Mouse (Mus musculus) stomach, embryonic 16.5 days (tissue): ENCODE measurements around the gene Gm5965. TPM values are rescaled to one million over a fixed set of nuclear protein-coding genes. Genes with fewer than 3 reads are reported as not detected.
"Not testable (repeated sequence)": the region's sequence is repeated elsewhere in the genome, so short reads cannot be mapped to it uniquely, and the experiment has no call there.

Source experiments
- ATAC-seq: fragments of 200-750 bp; cut with Nextera tagmentation; 2 replicates; pipeline ENCODE4 v1.8.0; 2017; ENCODE audit warnings: moderate number of reproducible peaks, moderate TSS enrichment; ENCODE audit not compliant: insufficient read depth, low FRiP score
- H3K27ac ChIP-seq: fragments of 300-500 bp; sonication (generic); 2 replicates; pipeline ENCODE4 v1.5.1; 2014; ENCODE audit warnings: low read length
- H3K27me3 ChIP-seq: fragments of 300-500 bp; sonication (generic); 2 replicates; pipeline ENCODE4 v1.6.1; 2014; ENCODE audit warnings: low read length, control low read depth, mixed read lengths; ENCODE audit not compliant: control insufficient read depth, insufficient read depth
- H3K36me3 ChIP-seq: fragments of 300-500 bp; sonication (generic); 2 replicates; pipeline ENCODE4 v1.6.1; 2014; ENCODE audit warnings: low read length; ENCODE audit not compliant: control insufficient read depth, insufficient read depth
- H3K4me1 ChIP-seq: fragments of 300-500 bp; sonication (generic); 2 replicates; pipeline ENCODE4 v1.6.1; 2014; ENCODE audit warnings: low read length, control low read depth, mixed read lengths; ENCODE audit not compliant: control insufficient read depth, insufficient read depth
- H3K4me2 ChIP-seq: fragments of 300-500 bp; sonication (generic); 2 replicates; pipeline ENCODE4 v1.6.1; 2014; ENCODE audit warnings: low read depth, low read length, mixed read lengths
- H3K4me3 ChIP-seq: fragments of 300-500 bp; sonication (generic); replicated peaks from 2 replicates; pipeline ENCODE4 v1.5.1; 2014; ENCODE audit warnings: mild to moderate bottlenecking, low read length
- H3K9ac ChIP-seq: fragments of 300-500 bp; sonication (generic); 2 replicates; pipeline ENCODE4 v1.6.1; 2014; ENCODE audit warnings: low read length
- H3K9me3 ChIP-seq: fragments of 300-500 bp; sonication (generic); replicated peaks from 2 replicates; pipeline ENCODE4 v1.6.1; 2016; ENCODE audit warnings: low read length, control low read depth; ENCODE audit not compliant: control insufficient read depth
- WGBS: fragments of 180-500 bp; shearing (Covaris S2); extraction: QIAGEN DNeasy Blood & Tissue Kit; methylation state at CpG from one replicate; pipeline ENCODE4 v1.1.7; 2014; 5-methylcytosine and 5-hydroxymethylcytosine counted together
- polyA plus RNA-seq: library from polyadenylated mRNA; unstranded; fragments of >200 nt; fragmentation: Nextera tagmentation; extraction: Ambion mirVana; gene quantifications from 2 replicates; pipeline ENCODE4 v1.2.1, GENCODE M21; 2015

The Gm5965 gene
- polyA plus RNA-seq: not detected in 2 replicates

- no peaks in the 10 kb centered on the region for H3K4me1 ChIP-seq
- no peaks in the 10 kb centered on the region for H3K36me3 ChIP-seq
- H3K9me3 ChIP-seq: no peaks in the 10 kb centered on the region
- 82% methylated on average over 5 of the region's 6 CpGs for WGBS
- ATAC-seq: no peak
- H3K9ac ChIP-seq: no peak within 1 kb of the TSS
- no peak within 1 kb of the TSS for H3K4me2 ChIP-seq
- H3K4me3 ChIP-seq: no peak within 1 kb of the TSS
- H3K27ac ChIP-seq: no peak within 1 kb of the TSS
- H3K27me3 ChIP-seq: no peaks in the 10 kb centered on the region
These were observed at the start of gene Gm5965 for GRCm38 (mm10) chr16:88777596-88777995. Gene Gm5965, plus strand, starts transcription at chr16:88777896.

GRCm38 (mm10) chr16:88728812-88729275 is 48.9 kb upstream of the Gm5965 start, which contains the start of gene Krtap13-1:
Gene Krtap13-1, plus strand, starts transcription at chr16:88728862.
- Histone ChIP-seq H3K9me3 (no peaks in the 10 kb centered on the region), H3K9ac (no peak within 1 kb of the TSS), H3K4me2 (no peak within 1 kb of the TSS), H3K27me3 (no peaks in the 10 kb centered on the region), H3K4me1 (no peaks in the 10 kb centered on the region), H3K4me3 (no peak within 1 kb of the TSS), H3K36me3 (no peaks in the 10 kb centered on the region), H3K27ac (no peak within 1 kb of the TSS)
- no peak for ATAC-seq
- WGBS: 76% methylated on average over 4 of the region's 4 CpGs

DNA sequence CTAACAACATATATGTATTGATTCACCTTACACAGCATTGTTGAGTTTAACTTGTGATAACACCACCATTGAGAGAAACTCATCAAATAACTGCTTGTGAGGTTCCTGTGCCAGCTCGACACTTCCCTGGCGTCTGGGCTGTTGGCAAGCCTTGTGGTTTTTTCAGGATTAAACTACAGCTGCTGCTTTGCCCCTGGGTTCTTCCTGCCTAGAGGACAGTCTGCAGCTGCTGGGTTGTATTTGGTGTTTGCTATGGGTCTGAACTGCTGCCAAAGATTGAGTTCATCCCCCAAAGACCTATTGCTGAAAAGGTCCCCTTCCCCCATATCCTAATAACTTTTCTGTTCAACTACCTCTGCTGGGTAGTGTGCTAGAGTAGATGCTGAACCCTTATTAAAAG is 42.3 kb upstream of the Gm5965 start:
- Histone ChIP-seq H3K27ac (no peak overlapping the region), H3K9me3 (no peaks in the 10 kb centered on the region), H3K4me2 (no peak overlapping the region), H3K36me3 (no peaks in the 10 kb centered on the region), H3K27me3 (no peaks in the 10 kb centered on the region), H3K9ac (no peak overlapping the region), H3K4me1 (no peaks in the 10 kb centered on the region), H3K4me3 (no peak overlapping the region)
- no peak for ATAC-seq
- 49% methylated on average over 2 of the region's 2 CpGs for WGBS

DNA sequence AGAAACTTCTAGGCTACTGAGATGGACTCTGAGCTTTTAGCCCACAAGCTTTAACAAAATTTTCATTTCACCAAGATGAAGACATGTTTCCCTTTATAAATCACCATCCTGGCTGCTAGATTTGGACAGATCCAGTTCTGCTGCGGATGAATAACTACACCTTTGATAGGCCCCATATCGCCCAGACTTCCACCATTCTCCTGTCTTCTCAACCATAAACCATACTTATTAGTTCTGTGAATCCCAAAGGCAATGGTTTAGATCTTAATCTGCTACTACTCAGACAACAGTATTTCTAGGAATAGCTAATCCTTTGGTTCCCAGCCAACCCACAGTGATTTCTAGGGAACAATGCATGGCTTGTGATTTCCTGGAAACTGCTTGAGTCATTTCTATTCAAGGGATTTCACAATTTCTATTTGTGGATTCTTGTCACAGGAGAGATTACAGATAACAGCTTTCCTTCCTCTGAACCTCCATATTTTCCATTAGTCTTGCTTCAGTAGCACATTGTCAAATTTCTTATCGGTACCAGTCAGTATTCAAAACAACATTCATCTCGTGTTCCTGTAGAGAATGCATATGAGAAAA is 32.9 kb upstream of the Gm5965 start:
- H3K36me3 ChIP-seq: no peaks in the 10 kb centered on the region
- no peak for ATAC-seq
- WGBS: 77% methylated on average over 4 of the region's 4 CpGs

GRCm38 (mm10) chr16:88747943-88748342 is 29.8 kb upstream of the Gm5965 start:
- H3K4me3 ChIP-seq: no peak overlapping the region
- H3K27me3 ChIP-seq: no peaks in the 10 kb centered on the region
- H3K4me2 ChIP-seq: no peak overlapping the region
- no peak overlapping the region for H3K27ac ChIP-seq
- ATAC-seq: no peak
- H3K9me3 ChIP-seq: no peaks in the 10 kb centered on the region
- no peak overlapping the region for H3K9ac ChIP-seq
- no peaks in the 10 kb centered on the region for H3K36me3 ChIP-seq
- WGBS: 72% methylated on average over 4 of the region's 4 CpGs
- H3K4me1 ChIP-seq: no peaks in the 10 kb centered on the region

More for the DNA sequence above, 32.9 kb upstream of the Gm5965 start:
- Histone ChIP-seq H3K9me3 (no peaks in the 10 kb centered on the region), H3K27me3 (no peaks in the 10 kb centered on the region), H3K27ac (no peak overlapping the region), H3K4me1 (no peaks in the 10 kb centered on the region), H3K4me2 (no peak overlapping the region), H3K4me3 (no peak overlapping the region), H3K9ac (no peak overlapping the region)

DNA sequence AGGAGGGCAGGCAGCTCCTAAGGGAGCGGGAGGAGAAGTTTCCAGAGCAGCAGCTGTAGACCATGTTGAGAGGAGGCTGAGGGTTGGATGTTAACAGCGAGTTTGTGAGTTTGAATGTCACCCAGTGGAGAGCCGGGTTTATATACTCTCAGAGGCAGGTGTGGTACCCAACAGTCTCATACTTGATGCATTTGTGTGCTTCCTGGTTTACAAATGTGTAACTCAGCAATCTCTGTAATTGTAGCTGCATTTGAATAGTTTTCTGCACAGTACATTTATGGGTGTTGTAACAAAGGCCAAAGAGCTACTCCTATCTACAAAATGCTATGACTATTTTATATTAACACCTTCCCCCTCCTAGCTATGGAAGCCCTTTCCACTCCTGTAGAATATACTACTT is 26.2 kb upstream of the Gm5965 start, which contains the start of gene Krtap13:
Krtap13 (minus strand) TSS at position 101 of the 400 bp plus-strand sequence.
- WGBS: 70% methylated on average over 3 of the region's 3 CpGs
- not testable (repeated sequence) for H3K4me3 ChIP-seq, H3K4me1 ChIP-seq, ATAC-seq, H3K27me3 ChIP-seq, H3K4me2 ChIP-seq, H3K27ac ChIP-seq, H3K9ac ChIP-seq, H3K36me3 ChIP-seq, H3K9me3 ChIP-seq

DNA sequence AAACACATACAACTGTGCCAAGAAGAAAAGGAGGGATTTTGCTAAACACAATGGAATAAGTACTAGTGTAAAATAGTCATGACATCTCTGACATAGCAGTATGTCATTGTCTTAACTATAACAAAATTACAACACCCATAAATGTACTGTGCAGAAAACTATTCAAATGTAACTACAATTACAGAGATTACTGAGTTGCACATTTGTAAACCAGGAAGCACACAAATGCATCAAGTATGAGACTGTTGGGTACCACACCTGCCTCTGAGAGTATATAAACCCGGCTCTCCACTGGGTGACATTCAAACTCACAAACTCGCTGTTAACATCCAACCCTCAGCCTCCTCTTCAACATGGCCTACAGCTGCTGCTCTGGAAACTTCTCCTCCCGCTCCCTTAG is 19.1 kb upstream of the Gm5965 start, which contains the start of gene 2310034C09Rik:
2310034C09Rik (plus strand) TSS at position 301 of the 400 bp plus-strand sequence.
- not testable (repeated sequence) for H3K4me3 ChIP-seq, H3K4me1 ChIP-seq, H3K27ac ChIP-seq, H3K9ac ChIP-seq, H3K36me3 ChIP-seq, H3K27me3 ChIP-seq, H3K9me3 ChIP-seq, H3K4me2 ChIP-seq, ATAC-seq
- WGBS: 95% methylated on average over 3 of the region's 3 CpGs

GRCm38 (mm10) chr16:88774106-88774505 is 3.6 kb upstream of the Gm5965 start, which contains the start of gene 2310057N15Rik:
Gene 2310057N15Rik, minus strand, starts transcription at chr16:88774206.
- Histone ChIP-seq H3K4me3 (no peak within 1 kb of the TSS), H3K4me2 (no peak within 1 kb of the TSS), H3K9me3 (no peaks in the 10 kb centered on the region), H3K27ac (no peak within 1 kb of the TSS), H3K36me3 (no peaks in the 10 kb centered on the region), H3K4me1 (no peaks in the 10 kb centered on the region), H3K9ac (no peak within 1 kb of the TSS), H3K27me3 (no peaks in the 10 kb centered on the region)
- no peak for ATAC-seq
- 86% methylated on average over 2 of the region's 2 CpGs for WGBS

DNA sequence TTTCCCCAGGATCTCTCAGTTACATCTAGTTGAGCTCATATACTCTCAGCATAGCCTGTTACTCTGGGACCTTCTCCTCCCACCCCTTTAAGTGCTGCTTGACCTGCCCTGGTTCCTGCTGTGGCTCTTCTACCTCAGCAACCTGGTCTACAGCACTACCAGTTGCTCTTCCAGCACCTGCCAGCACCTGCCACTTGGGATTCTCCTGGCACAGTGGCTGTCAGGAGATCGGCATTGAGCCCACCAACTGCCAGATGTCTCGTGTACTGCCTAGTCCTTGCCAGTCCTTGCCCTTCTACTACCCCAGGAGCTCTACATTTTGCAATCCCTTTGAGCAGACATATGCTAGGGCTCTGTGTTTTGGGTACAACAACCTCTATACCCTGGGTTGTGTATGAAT is 9.1 kb downstream of the Gm5965 start:
- no peak overlapping the region for H3K4me2 ChIP-seq
- 81% methylated on average over 2 of the region's 2 CpGs for WGBS
- H3K9ac ChIP-seq: no peak overlapping the region
- H3K36me3 ChIP-seq: no peaks in the 10 kb centered on the region
- ATAC-seq: no peak
- no peaks in the 10 kb centered on the region for H3K4me1 ChIP-seq
- no peaks in the 10 kb centered on the region for H3K27me3 ChIP-seq
- no peak overlapping the region for H3K27ac ChIP-seq
- H3K4me3 ChIP-seq: no peak overlapping the region
- H3K9me3 ChIP-seq: no peaks in the 10 kb centered on the region
